Mouse (Mus musculus) CD4-positive helper T cell, adult 2 months (primary cell): Measurements from ENCODE around the gene Traf3ip1.

ENCODE experiments used
- DNase-seq: peaks from one replicate; pipeline ENCODE4 v3.0.0-alpha.2; 2012; ENCODE audit warnings: low read depth, missing footprints, low spot score

Traf3ip1 gene

GRCm38 (mm10) chr1:91494457-91495140 is at the start of gene Traf3ip1:
Gene Traf3ip1 (plus strand): TSS chr1:91494647.
- peak; percentile 92 for DNase-seq

DNA sequence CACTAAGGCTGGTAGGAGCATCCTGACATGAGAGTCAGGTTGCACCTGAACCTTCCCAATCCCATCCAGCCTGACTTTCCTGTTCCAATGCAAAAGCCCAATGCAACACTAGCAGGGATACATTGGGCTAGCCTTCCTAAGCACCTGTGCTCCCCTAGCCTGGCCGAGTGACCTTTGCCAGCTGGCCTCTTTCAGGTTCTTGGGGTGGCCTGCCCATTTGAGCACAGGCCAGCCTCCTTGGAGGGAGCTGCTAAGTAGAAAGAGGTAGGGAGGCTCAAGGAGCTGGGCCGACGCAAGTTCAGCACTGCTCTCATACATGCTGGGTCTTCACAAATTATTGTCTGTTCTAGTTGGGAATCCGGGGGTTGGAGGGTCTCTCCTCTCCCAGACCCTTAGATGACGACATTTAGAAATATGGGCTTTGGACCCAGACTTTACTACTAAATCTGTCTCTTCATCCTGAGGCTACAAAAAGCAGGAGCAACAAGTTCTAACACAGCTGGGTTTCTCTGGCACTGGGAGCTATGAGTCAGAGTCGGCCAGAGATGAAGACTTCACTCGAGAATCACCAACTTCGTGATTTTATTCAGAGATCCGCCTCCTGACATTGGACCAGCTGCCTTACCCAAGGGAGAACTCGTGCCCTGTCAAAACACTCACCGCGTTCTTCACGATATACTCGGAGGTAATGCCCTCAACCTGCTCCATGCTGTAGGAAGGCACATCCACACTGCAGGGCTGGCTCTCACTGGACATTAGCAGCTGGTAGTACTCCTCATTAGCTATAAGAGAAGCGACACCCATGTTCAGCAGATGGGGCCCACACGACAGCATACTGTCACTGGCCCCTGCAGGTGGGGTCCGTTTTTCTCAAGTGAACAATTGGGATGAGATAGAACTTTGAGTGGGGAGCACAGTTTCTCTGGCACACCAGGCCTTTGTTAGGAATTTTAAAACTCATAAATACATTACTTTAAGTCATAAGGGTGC is 49.3 kb upstream of the Traf3ip1 start:
- no peak for DNase-seq

GRCm38 (mm10) chr1:91446060-91446459 is 48.4 kb upstream of the Traf3ip1 start:
- DNase-seq, result no peak

GRCm38 (mm10) chr1:91446511-91446910 is 47.9 kb upstream of the Traf3ip1 start:
- no peak for DNase-seq

DNA sequence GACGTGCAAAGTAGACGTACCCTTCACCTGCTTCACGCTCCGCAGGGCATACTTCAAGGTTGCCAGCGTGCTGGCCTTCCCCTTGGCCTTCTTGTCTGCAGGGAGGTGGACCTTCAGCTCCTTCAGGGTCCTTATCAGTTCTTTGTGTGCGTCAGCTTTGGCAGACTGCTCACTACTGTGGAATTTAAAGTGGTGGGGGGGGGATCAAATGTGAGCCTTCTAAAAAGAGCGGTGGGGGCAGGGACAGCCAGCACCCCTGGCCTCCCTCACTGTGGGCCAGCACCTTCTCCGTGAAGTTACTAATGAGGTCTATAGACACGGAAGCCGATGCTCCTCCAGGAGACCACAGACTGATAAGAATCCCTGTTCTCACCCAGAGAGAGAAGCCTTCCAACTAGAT is 45.8 kb upstream of the Traf3ip1 start:
- no peak for DNase-seq

DNA sequence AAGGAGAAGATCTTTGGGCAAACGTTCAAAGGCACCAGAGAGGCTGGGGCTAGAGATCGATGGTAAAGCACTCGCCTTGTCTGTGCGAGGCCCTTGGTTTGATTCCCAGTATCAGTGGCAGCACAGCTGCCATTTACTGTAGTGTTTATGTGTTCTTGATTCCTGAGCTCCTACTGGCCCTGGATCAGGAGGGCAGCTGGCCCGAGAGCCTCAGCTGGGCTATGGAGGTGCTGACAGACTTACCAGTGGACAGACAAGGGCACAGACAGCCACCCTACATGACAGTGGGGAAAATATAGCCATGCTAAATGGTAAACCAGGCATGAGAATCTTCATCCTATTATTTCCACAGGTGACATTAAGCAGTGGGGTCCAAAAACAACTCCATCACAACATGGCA is 43.6 kb upstream of the Traf3ip1 start:
- no peak for DNase-seq

DNA sequence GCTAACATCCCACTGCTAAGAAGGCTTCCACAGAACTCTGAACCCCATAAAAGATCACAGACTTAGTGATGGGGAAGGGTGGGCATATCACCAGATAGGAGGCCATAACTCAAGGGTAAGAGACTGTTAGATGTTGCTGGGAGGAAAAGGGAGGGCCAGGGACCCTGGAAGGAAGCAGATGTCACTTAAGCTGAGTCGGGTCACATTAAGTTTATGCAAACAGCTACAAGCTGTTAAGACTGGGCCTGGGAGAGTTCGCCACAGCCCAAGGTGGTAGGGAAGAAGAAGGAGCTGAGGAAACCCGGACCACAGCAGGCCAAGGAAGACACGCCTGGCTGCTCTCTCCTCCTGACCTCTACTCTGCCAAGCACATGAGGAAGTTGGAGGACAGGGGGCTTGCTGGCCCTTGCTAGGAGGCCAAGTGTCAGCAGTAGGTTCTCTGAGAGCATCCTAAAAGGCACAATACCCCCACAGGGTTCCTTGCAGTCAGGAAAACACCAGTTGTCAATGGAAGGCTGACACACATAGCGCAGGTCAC is 42.8 kb upstream of the Traf3ip1 start:
- DNase-seq, result no peak

DNA sequence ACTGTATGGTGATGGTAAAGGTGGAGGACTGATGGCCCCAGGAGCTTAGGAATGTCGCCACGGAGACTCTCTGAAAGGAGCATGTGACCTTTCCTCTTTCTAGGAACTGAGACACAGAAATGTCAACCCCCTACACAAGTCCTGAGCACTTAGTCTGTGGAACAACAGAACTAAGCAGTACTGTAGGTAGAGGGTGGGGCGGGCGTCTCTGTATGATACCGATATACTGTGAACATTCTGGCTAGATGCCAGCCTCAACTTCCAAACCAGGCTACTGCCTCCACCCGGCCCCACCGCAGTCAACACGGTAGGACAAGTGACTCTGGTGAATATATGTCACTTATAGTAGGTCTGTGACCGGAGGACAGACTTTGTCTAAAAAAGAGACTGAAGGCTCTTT is 40.5 kb upstream of the Traf3ip1 start:
- no peak for DNase-seq

- DNase-seq, result no peak
Measured at GRCm38 (mm10) chr1:91454366-91454765, 40.1 kb upstream of the Traf3ip1 start.

DNA sequence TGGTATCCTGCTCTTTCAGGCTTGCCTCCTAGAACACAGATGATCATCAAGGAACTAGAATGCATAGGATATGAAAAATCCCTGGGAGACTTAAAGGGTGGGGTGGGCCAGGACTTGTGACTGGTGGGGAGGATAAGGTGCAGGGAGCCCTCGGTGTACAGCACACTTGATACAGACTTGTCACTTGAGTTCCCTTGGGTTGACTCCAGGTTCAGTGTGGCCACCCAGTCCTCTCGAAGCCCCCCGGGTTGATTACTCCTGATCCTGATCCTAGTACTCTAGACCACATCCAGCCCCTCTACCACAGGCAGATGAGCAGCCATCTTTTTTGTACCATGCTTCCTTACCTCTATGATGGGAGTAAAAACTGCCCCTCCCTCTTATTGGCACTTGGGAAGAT is 39.5 kb upstream of the Traf3ip1 start:
- no peak for DNase-seq

GRCm38 (mm10) chr1:91455661-91456161 is 38.7 kb upstream of the Traf3ip1 start:
- no peak for DNase-seq

DNA sequence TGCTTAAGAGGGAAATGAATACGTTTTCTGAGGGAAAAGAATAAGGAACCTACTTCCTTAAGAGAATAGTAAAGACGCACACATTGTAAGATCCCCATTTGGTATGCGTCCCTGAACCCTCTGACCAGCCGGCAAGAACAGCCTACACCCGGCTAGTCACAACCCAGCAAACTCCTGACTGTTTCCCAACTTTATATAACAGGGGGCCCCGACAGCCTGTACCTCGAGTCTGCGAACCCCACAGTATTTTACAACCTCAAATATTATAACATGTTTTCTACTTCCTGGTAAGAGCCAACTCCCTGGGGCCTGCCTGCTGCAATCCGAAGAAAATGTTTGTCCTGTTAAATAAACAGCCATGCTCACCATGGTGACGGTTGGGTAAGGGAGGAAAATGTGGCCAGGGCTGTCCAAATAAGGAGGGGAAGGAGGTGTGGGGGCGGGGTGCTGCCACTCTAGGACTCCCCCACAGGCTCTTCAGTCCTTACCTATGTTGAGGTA is 38.1 kb upstream of the Traf3ip1 start:
- DNase-seq, result peak; percentile 25

DNA sequence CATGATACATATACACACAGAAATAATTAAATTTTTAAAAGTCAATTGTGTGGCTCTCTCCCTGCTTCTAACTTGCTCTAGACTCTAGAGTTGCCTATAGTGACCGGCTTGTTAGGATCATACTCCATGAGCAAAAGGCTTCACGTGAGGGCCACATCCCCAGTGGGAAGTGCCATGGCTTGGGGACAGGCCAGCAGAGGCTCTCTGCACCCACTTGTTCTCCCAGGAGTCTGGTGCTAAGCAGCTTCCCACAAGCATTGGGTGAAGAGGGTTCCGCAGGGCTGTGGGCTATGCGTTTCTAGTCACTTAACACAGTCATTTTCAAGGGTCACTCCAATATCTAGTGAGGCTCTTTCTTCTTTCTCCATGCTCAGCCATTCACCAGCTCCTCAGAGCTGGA is 37.3 kb upstream of the Traf3ip1 start:
- no peak for DNase-seq

- DNase-seq, result no peak
Measured at GRCm38 (mm10) chr1:91457698-91458097, 36.7 kb upstream of the Traf3ip1 start.

GRCm38 (mm10) chr1:91458223-91458861 is 36.1 kb upstream of the Traf3ip1 start:
- DNase-seq, result peak; percentile 20

- DNase-seq, result peak; percentile 100
Measured at GRCm38 (mm10) chr1:91459059-91459809, 35.2 kb upstream of the Traf3ip1 start, which contains the start of gene Per2. Gene Per2 (minus strand): TSS chr1:91459324.

DNA sequence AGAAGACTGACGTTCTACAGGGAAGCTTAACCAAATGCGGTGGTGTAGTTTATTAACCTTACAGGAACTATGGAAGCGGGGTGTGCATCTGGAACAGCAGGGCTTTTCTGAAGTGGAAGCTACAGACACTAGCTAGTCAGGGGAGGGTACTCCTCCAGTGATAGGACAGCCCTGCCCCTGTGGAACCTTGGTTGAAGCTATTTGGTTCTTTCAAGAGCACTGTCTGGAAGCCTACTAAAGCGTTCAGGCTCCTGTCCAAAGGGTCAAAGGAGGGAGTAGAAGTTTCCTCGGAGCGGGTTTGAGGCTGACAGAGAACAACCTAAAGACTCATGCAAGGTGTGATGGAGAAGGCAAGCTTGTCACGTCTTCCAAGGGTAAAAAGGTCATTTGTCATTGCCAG is 34.4 kb upstream of the Traf3ip1 start:
- DNase-seq, result no peak

- DNase-seq, result no peak
Measured at GRCm38 (mm10) chr1:91460564-91460963, 33.9 kb upstream of the Traf3ip1 start.

DNA sequence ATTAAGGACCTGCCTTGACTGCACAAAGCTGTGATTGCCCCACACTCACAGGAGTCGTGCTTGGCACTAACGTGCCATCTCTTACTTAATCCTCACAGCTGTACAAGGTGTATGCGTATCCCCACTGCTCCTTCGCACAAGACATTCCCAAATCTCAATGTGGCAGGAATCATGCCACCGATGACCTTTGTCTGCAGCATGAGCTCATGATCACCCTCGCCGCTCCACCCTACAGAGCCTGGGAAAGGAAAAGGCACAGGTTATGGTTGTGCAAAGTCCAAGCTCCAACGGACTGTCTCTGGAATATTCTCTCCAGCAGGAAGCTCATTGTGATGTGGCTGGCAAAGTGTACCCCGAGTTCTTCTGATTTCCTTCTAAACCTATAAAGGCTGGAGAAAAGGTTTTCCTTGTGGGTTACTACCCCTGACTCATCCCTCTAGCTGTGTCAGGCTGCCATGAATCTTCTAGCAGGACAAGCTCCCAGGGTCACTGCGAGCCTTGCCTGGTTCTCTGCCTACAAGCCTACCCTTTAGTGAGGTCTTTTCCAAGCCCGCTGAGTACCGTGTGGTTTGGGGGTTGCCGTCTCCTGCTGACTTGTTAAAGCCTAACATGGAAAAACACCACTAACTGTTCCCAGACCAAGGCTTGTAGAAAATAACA is 31.0 kb upstream of the Traf3ip1 start:
- no peak for DNase-seq

DNA sequence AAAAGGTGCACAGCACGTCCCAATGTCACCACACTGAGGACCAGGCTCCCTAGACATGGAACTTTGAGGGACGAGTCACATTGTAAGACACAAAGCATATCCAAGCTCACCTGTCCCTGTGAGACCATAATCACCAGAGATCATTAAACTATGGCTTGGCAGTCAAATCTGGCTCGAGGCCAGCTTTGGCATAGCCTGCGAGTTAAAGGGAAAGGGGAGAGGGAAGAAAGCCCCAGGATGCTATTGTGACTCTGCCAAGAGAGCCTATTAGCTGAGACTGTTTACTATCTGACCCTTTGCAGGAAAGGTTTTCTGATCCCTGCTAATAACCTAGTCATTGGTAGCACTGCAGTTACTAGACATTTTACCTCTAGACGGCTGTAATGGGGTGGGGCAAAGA is 30.0 kb upstream of the Traf3ip1 start:
- DNase-seq, result no peak
